Mouse (Mus musculus) frontal cortex, adult (tissue): ENCODE measurements around the gene Cyth2.
A peak's percentile ranks its signal among the peaks of the same experiment; 100 is the strongest.

Experiments
- ATAC-seq: cut with Nextera tagmentation; 2 replicates; pipeline ENCODE4 v1.9.2; 2017; ENCODE audit warnings: mild to moderate bottlenecking, moderate library complexity, mixed read lengths; ENCODE audit not compliant: low TSS enrichment

Gene Cyth2

DNA sequence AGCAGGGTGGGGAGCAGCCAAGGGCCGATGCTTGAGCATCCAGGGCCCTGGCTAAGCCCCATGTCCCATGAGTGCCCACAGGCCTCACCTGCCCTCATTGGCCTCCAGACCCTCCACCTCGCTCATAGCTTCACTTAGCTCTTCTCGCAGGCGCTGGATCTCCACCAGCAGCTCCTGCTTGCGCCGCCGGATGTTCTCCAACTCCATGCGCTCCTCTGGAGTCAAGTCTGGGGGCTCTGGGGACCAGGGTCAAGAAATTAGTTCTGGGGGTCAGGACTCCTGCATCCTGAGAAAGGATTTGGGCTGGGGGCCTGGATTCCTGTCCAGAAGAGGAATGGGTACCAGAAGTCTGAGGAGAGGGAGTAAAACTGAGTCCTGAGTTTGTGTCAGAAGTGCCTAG lies 1.5 kb downstream of the Cyth2 start:
- no peak for ATAC-seq

DNA sequence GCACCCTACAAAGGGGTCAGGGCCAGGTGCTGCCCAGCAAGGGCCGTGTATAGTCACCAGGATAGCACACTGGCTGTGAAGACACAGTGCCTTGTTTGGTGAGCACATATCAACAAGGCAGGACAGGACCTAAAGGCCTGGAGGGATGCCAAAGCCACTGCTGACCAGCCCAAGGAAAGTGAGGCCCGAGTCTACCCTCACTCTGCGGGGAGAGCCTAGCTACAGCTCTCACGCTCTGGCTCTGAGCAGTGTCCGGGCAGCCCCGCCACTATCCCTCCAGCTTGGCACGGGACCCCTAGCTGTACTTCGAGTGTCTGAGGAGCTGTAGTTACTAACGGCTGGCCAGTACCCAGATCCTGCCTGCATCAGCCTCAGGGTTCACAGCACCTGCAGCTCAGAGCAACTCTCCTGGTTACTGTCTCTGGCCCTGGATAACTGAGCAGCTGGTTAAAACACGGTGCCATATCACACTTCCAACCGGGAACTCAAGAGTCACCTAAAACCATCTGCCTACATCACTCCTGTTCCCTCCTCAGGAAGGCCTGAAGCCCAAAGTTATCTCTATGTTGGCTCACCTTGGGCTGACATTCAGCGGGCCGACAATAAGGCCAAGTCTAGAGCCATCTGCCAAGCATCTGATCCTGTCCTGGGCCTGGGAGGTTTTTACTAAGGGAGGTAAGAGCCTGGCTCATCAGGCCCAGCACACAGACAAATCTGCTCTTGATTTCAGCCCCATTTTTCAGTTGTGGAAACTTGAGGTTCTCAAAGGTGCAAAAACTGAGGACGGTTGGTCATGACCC lies 4.9 kb downstream of the Cyth2 start:
- ATAC-seq: no peak

DNA sequence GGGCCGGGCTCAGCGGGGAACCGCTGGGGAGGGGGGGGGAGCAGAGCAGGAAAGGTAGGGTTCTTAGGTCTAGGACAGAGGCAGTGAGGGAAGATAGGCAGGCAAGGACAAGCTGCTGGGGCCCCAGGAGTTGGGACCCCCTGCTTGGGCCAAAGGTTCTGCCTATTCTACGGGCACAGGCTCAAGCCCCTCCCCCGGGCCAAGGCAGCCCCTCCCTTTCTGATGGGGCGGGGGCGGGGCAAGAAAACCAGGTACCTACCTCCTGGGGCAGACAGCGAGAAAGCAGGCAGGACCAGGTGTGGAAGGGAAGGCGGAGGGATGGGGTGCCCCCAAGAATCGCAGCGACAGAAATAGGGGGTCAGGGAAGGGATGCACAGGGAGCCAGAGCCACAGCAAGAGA lies 5.9 kb downstream of the Cyth2 start:
- ATAC-seq: no peak

DNA sequence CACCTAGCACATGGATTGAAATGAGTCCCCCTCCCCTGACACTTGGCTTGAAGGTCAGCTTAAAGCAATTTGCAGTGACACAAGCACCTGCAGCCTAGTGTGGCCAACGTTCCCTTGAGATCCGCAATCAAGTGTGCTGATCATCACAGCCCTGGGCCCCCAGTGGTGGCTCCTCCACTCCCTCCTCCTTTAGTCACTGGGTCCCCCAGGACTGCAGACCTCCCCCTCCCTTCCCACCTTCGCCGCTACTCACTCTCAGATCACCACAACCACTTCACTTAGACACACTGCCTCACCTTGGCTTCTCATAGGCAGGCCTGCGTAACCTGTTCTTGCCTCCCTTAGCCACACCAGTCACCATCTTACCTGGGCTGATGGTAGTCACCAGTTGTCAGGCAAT lies 8.4 kb downstream of the Cyth2 start:
- ATAC-seq: no peak

DNA sequence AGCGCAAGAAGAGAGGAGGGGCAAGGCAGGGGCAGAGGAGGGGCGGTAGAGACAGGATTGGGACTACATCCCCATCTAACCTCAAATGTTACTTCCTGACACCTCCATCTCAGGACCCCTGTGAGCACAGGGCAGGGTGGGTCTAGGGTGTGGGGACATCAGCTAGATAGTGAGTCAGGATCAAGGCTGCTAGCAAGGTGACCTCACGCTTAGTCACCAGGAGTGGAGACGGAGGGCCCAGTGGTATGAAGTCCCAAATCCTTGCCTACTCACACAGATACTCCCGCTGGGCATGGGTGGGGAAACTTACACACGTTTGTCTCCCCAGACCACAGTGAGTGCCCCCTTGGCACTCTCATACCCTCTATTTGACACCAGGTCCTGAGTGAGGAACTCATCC lies 11.8 kb downstream of the Cyth2 start:
- no peak for ATAC-seq

DNA sequence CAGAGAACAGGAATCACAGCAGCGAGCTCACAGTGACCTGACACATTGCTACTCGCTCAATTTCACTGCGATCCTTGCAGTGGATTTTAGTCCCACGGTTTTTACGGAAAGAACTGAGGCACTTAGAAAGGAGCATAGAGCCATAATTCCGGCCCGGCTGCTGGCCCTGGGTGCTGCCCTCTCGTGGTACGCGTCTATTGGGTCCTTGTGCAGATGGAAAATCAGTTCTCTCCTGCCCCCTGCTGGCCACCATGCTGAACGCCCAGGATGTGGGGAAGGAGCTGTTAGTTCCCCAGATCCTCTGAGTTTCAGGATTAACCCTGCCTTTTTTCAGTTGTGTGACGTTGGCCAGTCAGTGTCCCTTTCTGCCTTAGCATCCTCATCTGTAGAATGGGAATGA lies 13.0 kb downstream of the Cyth2 start:
- ATAC-seq: peak; percentile 60

DNA sequence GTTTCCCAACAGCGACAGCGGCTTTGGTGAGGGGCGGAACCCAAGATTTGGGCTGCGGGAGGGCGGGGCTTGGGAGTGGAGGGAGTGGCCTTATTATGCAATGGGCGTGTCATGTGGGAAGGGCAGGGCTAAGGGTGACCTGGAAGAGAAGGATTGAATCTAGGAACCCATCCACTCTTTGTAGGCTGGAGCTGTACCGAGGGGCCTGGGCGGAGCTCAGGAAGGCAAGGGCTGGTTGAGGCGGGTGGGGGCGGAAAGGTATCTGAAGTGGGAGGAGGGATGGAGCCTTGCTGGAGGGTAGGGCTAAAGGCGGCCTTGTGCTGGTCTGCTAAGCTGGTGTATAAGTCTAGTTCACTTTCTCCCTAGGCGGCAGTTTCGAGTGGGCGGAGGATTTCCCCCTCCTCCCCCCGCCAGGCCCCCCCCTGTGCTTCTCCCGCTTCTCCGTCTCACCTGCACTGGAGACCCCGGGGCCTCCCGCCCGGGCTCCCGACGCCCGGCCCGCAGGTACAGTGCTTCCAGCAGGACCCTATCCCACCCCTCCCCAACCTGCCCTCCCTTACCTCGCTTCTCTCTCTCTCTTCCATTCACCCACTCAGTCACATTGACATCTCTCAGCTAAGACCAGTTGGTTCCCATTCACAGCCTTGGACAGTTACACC lies 13.7 kb downstream of the Cyth2 start:
- no peak for ATAC-seq

DNA sequence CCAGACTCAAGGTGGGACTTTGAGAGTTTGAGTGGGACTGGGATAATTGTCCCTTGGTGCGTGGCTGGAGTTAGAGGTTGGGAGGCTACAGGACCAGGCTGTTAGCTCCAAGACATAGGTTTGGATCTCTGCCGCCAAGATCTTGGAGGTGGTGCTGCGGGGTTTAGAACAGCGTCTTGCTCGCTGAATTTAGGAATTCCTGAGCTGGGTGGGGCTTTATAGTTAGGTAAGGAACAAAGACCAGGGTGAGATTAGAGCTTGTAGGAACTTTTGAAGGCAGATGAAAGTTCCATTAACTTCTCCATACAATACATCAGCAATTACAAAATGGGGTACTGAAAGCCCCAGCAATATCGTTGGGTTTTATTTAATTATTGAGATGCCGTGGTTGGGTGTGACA lies 14.4 kb downstream of the Cyth2 start:
- ATAC-seq: no peak

DNA sequence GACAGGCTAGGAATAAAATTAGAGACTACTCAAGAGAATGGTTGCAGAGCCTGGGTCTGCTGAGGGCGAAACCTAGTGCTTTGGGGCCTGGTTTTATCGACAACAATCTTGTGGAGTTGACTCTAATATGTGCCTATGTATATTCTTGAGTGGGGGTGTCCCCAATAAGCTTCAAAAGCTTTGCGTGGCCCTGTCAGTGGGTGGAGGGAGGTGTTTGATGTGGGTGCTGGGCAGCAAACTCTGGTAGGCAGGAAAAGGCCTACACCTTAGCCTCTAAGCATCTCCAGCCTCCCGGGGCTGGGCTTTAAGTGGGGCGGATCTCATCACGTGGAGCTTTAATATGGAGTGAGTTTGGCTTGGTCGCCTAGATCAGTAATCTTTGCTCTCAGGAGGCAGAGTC lies 15.4 kb downstream of the Cyth2 start:
- ATAC-seq: no peak

DNA sequence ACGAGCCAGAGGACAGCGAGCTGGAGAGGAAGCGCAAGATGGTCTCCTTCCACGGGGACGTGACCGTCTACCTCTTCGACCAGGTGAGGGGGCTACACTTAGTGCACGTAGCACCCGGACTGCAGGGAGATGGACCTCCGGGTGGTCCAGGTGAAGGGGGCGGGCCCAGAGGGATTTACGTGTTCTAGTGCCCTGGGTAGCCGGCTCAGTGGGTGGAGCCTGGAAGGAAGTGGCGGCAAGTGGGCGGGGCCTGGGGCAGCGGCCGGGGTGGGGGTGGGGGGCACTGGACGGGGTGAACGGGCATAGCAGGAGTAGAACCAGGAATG lies 15.9 kb downstream of the Cyth2 start:
- ATAC-seq: no peak

DNA sequence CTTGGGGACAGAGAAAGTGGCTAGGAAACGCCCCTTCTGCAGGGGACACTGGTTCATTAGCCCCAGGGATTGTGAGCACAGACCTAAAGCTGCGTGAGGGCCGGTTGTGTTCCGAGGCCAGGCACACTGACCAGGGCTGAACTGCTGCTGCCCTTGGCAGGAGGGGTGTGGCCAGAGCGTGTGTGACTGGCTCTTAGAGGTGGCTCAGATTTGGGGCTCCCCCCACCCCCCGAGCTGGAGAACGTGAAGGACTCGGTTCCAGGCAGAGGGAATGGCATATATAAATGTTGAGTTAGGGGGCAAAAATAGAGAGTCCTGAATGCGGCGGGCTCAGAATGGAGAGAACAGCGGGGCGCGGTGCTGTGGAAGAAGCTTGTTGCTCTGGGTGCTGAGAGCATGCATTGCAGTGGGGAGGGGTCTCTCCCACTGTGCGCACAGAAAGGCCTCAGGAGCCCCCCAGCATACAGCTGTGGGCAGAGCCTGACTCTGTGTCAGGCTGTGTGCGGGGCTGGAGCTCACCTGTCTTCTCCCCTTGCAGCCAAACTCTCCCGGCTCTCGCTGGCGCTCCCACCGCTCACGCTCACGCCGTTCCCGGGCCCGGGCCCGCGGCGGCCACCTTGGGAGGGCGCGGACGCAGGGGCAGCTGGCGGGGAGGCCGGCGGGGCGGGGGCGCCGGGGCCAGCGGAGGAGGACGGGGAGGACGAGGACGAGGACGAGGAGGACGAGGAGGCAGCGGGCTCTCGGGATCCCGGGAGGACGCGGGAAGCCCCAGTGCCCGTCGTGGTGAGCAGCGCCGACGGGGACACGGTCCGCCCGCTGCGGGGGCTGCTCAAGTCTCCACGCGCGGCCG lies 16.5 kb downstream of the Cyth2 start:
- no peak for ATAC-seq

DNA sequence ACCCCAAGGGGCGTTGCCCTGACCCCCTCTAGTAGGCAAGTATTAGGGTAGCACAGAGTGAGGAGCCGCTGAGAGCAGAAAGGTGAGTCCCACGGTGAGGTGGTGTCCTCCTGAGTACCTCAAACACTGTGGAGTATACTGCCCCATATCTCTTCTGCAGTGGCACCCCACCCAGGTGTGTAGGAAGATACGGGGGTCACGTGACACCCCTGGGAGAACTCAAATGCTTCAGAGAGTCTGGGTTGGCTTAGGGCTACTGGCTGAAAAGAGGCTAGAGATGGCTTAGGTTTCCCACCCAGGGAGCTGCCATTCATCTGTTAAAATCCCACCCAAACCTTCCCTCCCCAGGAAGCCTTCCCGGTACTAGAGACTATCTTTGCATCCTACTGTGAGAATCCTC lies 17.4 kb downstream of the Cyth2 start:
- ATAC-seq: no peak

DNA sequence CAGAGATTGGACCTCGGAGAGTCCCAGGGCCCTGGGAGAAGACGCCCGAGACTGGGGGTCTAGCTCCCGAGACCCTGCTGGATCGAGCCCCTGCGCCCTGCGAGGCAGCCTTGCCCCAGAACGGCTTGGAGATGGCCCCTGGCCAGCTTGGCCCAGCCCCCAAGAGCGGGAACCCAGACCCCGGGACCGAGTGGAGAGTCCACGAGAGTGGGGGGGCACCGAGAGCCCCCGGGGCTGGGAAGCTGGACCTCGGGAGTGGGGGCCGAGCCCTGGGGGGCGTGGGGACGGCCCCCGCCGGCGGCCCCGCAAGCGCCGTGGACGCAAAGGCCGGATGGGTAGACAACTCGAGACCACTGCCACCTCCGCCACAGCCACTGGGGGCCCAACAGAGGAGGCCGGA lies 19.4 kb downstream of the Cyth2 start:
- ATAC-seq: no peak

DNA sequence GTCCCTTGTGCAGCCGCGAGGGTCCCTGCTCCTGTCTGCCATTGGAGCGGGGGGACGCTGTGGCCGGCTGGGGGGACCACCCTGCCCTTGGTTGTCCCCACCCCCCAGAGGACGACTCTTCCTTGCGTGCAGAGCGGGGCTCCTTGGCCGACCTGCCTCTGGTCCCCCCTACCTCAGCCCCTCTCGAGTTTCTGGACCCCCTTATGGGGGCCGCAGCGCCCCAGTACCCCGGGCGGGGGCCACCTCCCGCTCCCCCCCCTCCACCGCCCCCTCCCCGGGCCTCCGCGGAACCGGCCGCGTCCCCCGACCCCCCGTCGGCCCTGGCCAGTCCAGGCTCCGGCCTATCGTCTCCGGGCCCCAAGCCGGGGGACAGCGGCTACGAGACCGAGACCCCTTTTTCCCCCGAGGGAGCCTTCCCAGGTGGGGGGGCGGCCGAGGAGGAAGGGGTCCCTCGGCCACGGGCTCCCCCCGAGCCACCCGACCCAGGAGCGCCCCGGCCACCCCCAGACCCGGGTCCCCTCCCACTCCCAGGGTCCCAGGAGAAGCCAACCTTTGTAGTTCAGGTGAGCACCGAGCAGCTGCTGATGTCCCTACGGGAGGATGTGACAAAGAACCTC lies 20.3 kb downstream of the Cyth2 start:
- ATAC-seq: no peak

DNA sequence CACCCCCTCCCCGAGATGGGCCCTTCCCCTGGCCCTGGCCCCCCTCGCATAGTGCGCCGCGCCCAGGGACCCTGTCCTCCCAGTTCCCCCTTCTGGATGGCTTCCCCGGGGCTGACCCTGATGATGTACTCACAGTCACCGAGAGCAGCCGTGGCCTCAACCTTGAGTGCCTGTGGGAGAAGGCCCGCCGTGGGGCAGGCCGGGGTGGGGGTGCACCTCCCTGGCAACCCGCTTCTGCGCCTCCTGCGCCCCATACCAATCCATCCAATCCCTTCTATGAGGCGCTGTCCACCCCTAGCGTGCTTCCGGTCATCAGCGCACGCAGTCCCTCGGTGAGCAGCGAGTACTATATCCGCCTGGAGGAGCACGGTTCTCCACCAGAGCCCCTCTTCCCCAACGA lies 21.1 kb downstream of the Cyth2 start:
- no peak for ATAC-seq

DNA sequence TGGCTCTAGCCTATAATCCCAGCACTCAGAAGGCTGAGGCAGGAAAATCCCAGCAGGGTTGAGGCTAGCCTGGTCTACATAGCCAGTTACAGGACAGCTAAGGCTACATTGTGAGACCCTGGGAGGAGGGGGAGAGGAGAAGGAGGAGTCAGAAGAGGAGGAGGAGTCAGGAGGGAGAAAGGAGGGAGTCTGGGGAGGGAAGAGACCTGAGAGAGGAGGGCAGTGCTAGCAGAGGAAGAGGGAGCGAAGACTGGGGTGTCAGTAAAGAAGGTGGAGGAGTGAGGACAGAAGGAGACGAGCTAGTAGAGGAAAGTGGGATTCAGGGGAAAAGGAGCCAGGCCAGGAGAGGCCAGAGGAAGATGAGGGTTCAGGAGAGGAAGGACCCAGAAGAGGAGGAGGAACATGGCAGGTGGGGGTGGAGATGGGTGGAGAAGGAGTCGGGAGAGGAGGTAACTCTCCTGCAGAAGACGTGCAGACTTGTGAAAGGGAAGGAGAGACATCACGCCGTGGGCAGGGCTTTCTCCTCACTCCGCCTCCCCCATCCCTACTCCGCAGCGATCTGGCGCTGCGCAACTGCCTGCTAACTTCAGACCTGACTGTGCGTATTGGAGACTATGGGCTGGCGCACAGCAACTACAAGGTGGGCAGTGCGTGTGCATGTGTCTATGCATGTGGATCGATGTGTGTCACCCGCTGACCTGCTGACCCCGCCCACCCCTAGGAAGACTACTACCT lies 22.5 kb downstream of the Cyth2 start:
- peak; percentile 64; the same call in 1 of the 2 replicates for ATAC-seq

DNA sequence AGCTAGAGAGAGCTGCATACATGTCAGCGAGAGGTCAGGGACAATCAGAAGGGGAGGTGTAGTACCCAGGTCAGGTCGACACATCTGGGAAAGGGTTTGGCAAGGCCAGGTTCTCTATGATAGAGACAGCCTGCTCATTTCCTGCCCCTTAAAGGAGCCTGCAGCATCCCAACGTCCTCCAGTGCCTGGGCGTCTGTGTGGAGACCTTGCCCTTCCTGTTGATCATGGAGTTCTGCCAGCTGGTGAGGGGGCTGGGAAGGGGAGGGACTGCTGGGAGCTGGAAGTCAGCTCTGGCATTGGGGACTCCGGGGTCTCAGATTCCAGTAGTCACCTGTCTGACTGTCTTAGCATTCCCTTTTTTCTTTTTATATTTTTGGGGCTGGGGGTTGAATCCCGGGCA lies 23.7 kb downstream of the Cyth2 start:
- ATAC-seq: no peak

DNA sequence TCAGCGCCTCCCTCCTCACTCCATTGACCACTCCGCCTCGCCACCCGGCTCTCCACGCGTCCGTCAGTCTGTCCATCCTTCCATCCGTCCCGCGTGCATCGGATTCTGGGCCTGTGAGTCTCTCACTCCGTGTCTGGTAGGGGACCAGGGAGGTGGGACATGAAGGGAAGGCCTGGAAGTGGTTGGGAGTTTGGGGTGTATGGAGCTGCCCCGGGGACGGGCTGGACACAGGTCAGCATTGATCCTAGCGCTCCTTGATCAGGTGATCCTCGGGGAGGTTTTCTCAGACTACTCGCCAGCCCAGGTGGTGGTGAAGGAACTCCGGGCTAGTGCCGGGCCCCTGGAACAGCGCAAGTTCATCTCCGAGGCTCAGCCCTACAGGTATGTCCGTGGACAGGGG lies 26.7 kb downstream of the Cyth2 start:
- no peak for ATAC-seq

DNA sequence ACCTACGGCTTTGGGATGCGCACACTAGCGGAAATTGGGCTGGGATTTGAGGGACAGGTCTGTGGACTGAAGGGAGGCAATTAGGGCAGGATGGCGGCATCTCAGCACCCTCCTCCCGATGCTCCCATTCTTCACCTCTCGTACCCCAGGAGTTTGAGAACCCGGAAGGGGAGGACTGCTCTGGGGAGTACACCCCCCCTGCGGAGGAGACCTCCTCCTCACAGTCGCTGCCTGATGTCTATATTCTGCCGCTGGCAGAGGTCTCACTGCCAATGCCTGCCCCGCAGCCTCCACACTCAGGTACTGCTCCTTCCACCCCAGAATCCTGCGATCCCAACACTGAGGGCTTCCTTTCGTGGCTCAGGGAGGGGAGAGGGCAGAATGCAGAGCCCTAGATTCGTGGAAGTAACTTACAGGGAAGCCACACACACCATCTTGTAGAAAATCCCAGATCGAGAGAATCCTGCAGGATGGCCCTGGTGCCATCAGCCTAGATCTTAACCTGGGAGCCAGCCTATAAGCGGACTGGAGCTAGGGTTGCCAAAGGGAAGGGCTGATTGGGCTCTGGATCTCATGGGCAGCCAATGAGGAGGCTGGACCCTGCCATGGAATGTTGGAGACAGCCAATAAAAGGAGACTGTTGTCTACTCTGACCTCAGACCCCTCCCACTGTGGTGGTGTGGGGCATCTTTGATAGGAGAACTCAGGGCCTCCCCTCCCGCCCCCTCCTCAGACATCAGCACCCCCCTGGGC lies 27.5 kb downstream of the Cyth2 start:
- peak; percentile 45; the same call in 1 of the 2 replicates for ATAC-seq

DNA sequence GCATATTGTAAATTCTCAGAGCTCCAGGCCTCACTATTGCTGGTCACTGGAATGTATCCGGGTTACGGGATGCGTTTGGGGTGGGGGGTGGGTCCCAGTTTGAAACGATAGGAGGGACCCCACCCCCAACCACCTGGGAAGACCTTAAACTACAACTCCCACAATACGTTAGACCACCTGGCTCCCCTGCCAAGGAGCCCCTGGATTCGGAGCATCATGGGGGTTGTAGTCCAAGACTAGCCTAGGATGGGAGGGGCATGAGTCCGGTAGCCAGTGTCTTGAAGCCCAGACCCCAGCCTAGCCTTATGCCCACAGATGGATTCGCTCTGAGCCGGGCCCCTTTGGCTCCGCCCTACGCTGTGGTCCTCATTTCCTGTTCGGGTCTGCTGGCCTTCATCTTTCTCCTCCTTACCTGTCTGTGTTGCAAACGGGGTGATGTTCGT lies 28.2 kb downstream of the Cyth2 start:
- no peak for ATAC-seq
